Mouse (Mus musculus): ENCODE data around the gene Calcrl.
"Not testable (repeated sequence)": the region's sequence is repeated elsewhere in the genome, so short reads cannot be mapped to it uniquely, and the experiment has no call there.

The Calcrl gene

GRCm38 (mm10) chr2:84389075-84389474 is 36.1 kb downstream of the Calcrl start:
- no peak for DNase-seq (ENCODE audit: low read depth in 1 of 2, low spot score in 2 of 2)

- not testable (repeated sequence) for DNase-seq (ENCODE audit: low read depth in 1 of 2, low spot score in 2 of 2)
These were observed 36.7 kb downstream of the Calcrl start for GRCm38 (mm10) chr2:84388537-84388936.

- no peak for DNase-seq (ENCODE audit: low read depth in 1 of 2, low spot score in 2 of 2)
These were observed 37.2 kb downstream of the Calcrl start for GRCm38 (mm10) chr2:84388023-84388416.

GRCm38 (mm10) chr2:84387394-84388022 is 37.7 kb downstream of the Calcrl start:
- no peak for DNase-seq (ENCODE audit: low read depth in 1 of 2, low spot score in 2 of 2)

GRCm38 (mm10) chr2:84386563-84387393 is 38.4 kb downstream of the Calcrl start:
- no peak for DNase-seq (ENCODE audit: low read depth in 1 of 2, low spot score in 2 of 2)

GRCm38 (mm10) chr2:84384911-84385693 is 40.1 kb downstream of the Calcrl start:
- DNase-seq (ENCODE audit: low read depth in 1 of 2, low spot score in 2 of 2): no peak

- DNase-seq (ENCODE audit: low read depth in 1 of 2, low spot score in 2 of 2): no peak
These were observed 41.4 kb downstream of the Calcrl start for GRCm38 (mm10) chr2:84383828-84384227.

GRCm38 (mm10) chr2:84382556-84382955 is 42.7 kb downstream of the Calcrl start:
- no peak for DNase-seq (ENCODE audit: low read depth in 1 of 2, low spot score in 2 of 2)

GRCm38 (mm10) chr2:84381997-84382396 is 43.2 kb downstream of the Calcrl start:
- no peak for DNase-seq (ENCODE audit: low read depth in 1 of 2, low spot score in 2 of 2)

- DNase-seq (ENCODE audit: low read depth in 1 of 2, low spot score in 2 of 2): no peak
These were observed 44.4 kb downstream of the Calcrl start for GRCm38 (mm10) chr2:84380816-84381215.

- no peak for DNase-seq (ENCODE audit: low read depth in 1 of 2, low spot score in 2 of 2)
These were observed 46.5 kb downstream of the Calcrl start for GRCm38 (mm10) chr2:84378678-84379077.

GRCm38 (mm10) chr2:84369256-84369655 is 56.0 kb downstream of the Calcrl start:
- DNase-seq (ENCODE audit: low read depth in 1 of 2, low spot score in 2 of 2): no peak

GRCm38 (mm10) chr2:84366742-84367141 is 58.5 kb downstream of the Calcrl start:
- DNase-seq (ENCODE audit: low read depth in 1 of 2, low spot score in 2 of 2): no peak

GRCm38 (mm10) chr2:84365266-84365665 is 59.9 kb downstream of the Calcrl start:
- no peak for DNase-seq (ENCODE audit: low read depth in 1 of 2, low spot score in 2 of 2)

GRCm38 (mm10) chr2:84362779-84363719 is 62.2 kb downstream of the Calcrl start:
- no peak for DNase-seq (ENCODE audit: low read depth in 1 of 2, low spot score in 2 of 2)

GRCm38 (mm10) chr2:84358690-84359343 is 66.4 kb downstream of the Calcrl start:
- DNase-seq (ENCODE audit: low read depth in 1 of 2, low spot score in 2 of 2): no peak

GRCm38 (mm10) chr2:84355281-84355680 is 69.9 kb downstream of the Calcrl start:
- no peak for DNase-seq (ENCODE audit: low read depth in 1 of 2, low spot score in 2 of 2)

- no peak for DNase-seq (ENCODE audit: low read depth in 1 of 2, low spot score in 2 of 2)
These were observed 77.8 kb downstream of the Calcrl start for GRCm38 (mm10) chr2:84347376-84347775.

- no peak for DNase-seq (ENCODE audit: low read depth in 1 of 2, low spot score in 2 of 2)
These were observed 81.5 kb downstream of the Calcrl start for GRCm38 (mm10) chr2:84343756-84344155.

- DNase-seq (ENCODE audit: low read depth in 1 of 2, low spot score in 2 of 2): no peak
These were observed 87.3 kb downstream of the Calcrl start for GRCm38 (mm10) chr2:84337774-84338450.

Data from monocyte, adult 2 months (primary cell).